Mouse (Mus musculus) macrophage (primary cell): ENCODE data around the gene P2rx4. TPM values are rescaled to one million over a fixed set of nuclear protein-coding genes. Genes with fewer than 3 reads are reported as not detected.

Experiments
- H3K27ac ChIP-seq: fragments of 350-480 bp; formaldehyde crosslinking; 2 replicates; pipeline ENCODE4 v1.9.0; 2021
- H3K36me3 ChIP-seq: fragments of 350-480 bp; formaldehyde crosslinking; 2 replicates; pipeline ENCODE4 v1.9.0; 2021; ENCODE audit errors: inconsistent target
- H3K4me3 ChIP-seq: fragments of 350-480 bp; formaldehyde crosslinking; 2 replicates; pipeline ENCODE4 v1.9.0; 2021; ENCODE audit errors: inconsistent target
- H3K79me2 ChIP-seq: fragments of 350-480 bp; formaldehyde crosslinking; 2 replicates; pipeline ENCODE4 v1.9.0; 2021; ENCODE audit errors: inconsistent target
- WGBS: methylation state at CpG from one replicate; pipeline ENCODE4 v1.1.7; 2026; ENCODE audit warnings: inconsistent platforms; ENCODE audit not compliant: missing documents; 5-methylcytosine and 5-hydroxymethylcytosine counted together
- polyA plus RNA-seq: library from polyadenylated mRNA; stranded (reverse); fragments of 250-400 nt; gene quantifications from 3 replicates; pipeline ENCODE4 v1.2.4, GENCODE M21; 2018; ENCODE audit warnings: inconsistent platforms

The P2rx4 gene
- polyA plus RNA-seq, 1 experiment from 2014 or later, result 517 TPM

- peaks cover 53% of the 10 kb centered on the region for H3K79me2 ChIP-seq
- peak overlapping the region; percentile 38 for H3K27ac ChIP-seq
- peak overlapping the region; percentile 74 for H3K4me3 ChIP-seq
- no peaks in the 10 kb centered on the region for H3K36me3 ChIP-seq
- WGBS, result 2% methylated on average over 44 of the region's 55 CpGs
Measured at GRCm38 (mm10) chr5:122778231-122779226, 71.2 kb downstream of the P2rx4 start.

Other genes with a start within 250 kb of the P2rx4 start
- gene Atp2a2, start 205.3 kb upstream of the P2rx4 start, polyA plus RNA-seq, result 72.1 to 135 TPM (median 74.7 TPM) in 3 replicates
- gene Ift81, start 93.0 kb upstream of the P2rx4 start, polyA plus RNA-seq, result 1.1 to 2.5 TPM (median 1.2 TPM) in 3 replicates
- 38.1 to 80.9 TPM (median 46.6 TPM) in 3 replicates for gene P2rx7, start 63.6 kb upstream of the P2rx4 start, polyA plus RNA-seq
- 20.9 to 39.4 TPM (median 25.3 TPM) in 3 replicates for gene Camkk2, start 71.9 kb downstream of the P2rx4 start, polyA plus RNA-seq
- 96.1 to 114 TPM (median 102 TPM) in 3 replicates for gene Anapc5, start 113.8 kb downstream of the P2rx4 start, polyA plus RNA-seq
- 17.3 to 25.3 TPM (median 18.3 TPM) in 3 replicates for gene Rnf34, start 142.5 kb downstream of the P2rx4 start, polyA plus RNA-seq